Mouse (Mus musculus) lung, adult 2 months (tissue): ENCODE measurements around the gene Abcb5. TPM values are rescaled to one million over a fixed set of nuclear protein-coding genes. Genes with fewer than 3 reads are reported as not detected.

Source experiments
- DNase-seq: peaks from one replicate; pipeline ENCODE4 v3.0.0; 2022
- H3K4me1 ChIP-seq: fragments of 200-500 bp; 2 replicates; pipeline ENCODE4 v1.6.1; 2011; ENCODE audit warnings: low read length; ENCODE audit not compliant: control insufficient read depth, insufficient read depth
- H3K4me3 ChIP-seq: fragments of 200-500 bp; replicated peaks from 2 replicates; pipeline ENCODE3; 2011; ENCODE audit warnings: low read depth, mild to moderate bottlenecking, control low read depth, low read length; ENCODE audit errors: extremely low read depth
- CTCF ChIP-seq: fragments of 200-500 bp; IDR thresholded peaks from 2 replicates; pipeline ENCODE4 v1.5.1; 2011; ENCODE audit warnings: mild to moderate bottlenecking, low read length, control low read depth; ENCODE audit not compliant: insufficient read depth
- POLR2A ChIP-seq: fragments of 200-500 bp; IDR thresholded peaks from 2 replicates; pipeline ENCODE4 v1.6.1; 2011; ENCODE audit warnings: low read depth, mild to moderate bottlenecking, control low read depth, low read length, borderline replicate concordance; ENCODE audit errors: extremely low read depth
- WGBS: fragments of 180-500 bp; shearing (Covaris S2); methylation state at CpG from one replicate; pipeline ENCODE4 v1.1.7; 2018; 5-methylcytosine and 5-hydroxymethylcytosine counted together
- polyA plus RNA-seq: library from polyadenylated mRNA; depleted of rRNA; stranded (reverse); fragments of >200 nt; gene quantifications from 2 replicates; pipeline ENCODE4 v1.2.3, GENCODE M21; 2012; rRNA removed

Abcb5 gene
- polyA plus RNA-seq, 1 experiment: not detected

GRCm38 (mm10) chr12:118841971-118842550 lies 124.2 kb downstream of the Abcb5 start:
- TF ChIP-seq CTCF (no peak), POLR2A (no peak)
- WGBS: 14% methylated on average over 6 of the region's 6 CpGs
- no peak overlapping the region for H3K4me3 ChIP-seq
- peaks cover 4% of the 10 kb centered on the region for H3K4me1 ChIP-seq
- DNase-seq: no peak

- TF ChIP-seq CTCF (no peak), POLR2A (no peak)
These were observed 124.8 kb downstream of the Abcb5 start for GRCm38 (mm10) chr12:118841381-118841922.

GRCm38 (mm10) chr12:118840861-118841260 lies 125.4 kb downstream of the Abcb5 start:
- no peaks in the 10 kb centered on the region for H3K4me1 ChIP-seq
- no peak for DNase-seq
- H3K4me3 ChIP-seq: no peak overlapping the region
- no peak for TF ChIP-seq POLR2A
- TF ChIP-seq CTCF: no peak
- 5% methylated on average over 12 of the region's 12 CpGs for WGBS

More at GRCm38 (mm10) chr12:118841381-118841922, 124.8 kb downstream of the Abcb5 start:
- Histone ChIP-seq H3K4me3 (no peak overlapping the region), H3K4me1 (peaks cover 1% of the 10 kb centered on the region; the same call in 1 of the 2 replicates)
- WGBS: 9% methylated on average over 5 of the region's 5 CpGs
- DNase-seq: no peak

GRCm38 (mm10) chr12:118840301-118840700 lies 125.9 kb downstream of the Abcb5 start:
- no peak for TF ChIP-seq POLR2A
- TF ChIP-seq CTCF: no peak
- 8% methylated on average over 15 of the region's 15 CpGs for WGBS
- no peak overlapping the region for H3K4me3 ChIP-seq
- no peak for DNase-seq
- no peaks in the 10 kb centered on the region for H3K4me1 ChIP-seq

GRCm38 (mm10) chr12:118839398-118839797 lies 126.8 kb downstream of the Abcb5 start:
- no peak for DNase-seq
- TF ChIP-seq POLR2A: no peak
- TF ChIP-seq CTCF: no peak
- Histone ChIP-seq H3K4me3 (no peak overlapping the region), H3K4me1 (no peaks in the 10 kb centered on the region)
- 16% methylated on average over 5 of the region's 5 CpGs for WGBS

GRCm38 (mm10) chr12:118838260-118838659 lies 128.0 kb downstream of the Abcb5 start:
- TF ChIP-seq POLR2A: no peak
- TF ChIP-seq CTCF: no peak
- 11% methylated on average over 2 of the region's 2 CpGs for WGBS

GRCm38 (mm10) chr12:118837361-118837760 lies 128.9 kb downstream of the Abcb5 start:
- Histone ChIP-seq H3K4me3 (no peak overlapping the region), H3K4me1 (no peaks in the 10 kb centered on the region)

More at GRCm38 (mm10) chr12:118838260-118838659, 128.0 kb downstream of the Abcb5 start:
- no peaks in the 10 kb centered on the region for H3K4me1 ChIP-seq
- no peak overlapping the region for H3K4me3 ChIP-seq
- DNase-seq: no peak

GRCm38 (mm10) chr12:118836411-118837341 lies 129.5 kb downstream of the Abcb5 start:
- no peak overlapping the region for H3K4me3 ChIP-seq
- TF ChIP-seq POLR2A (no peak), CTCF (no peak)
- no peaks in the 10 kb centered on the region for H3K4me1 ChIP-seq
- DNase-seq: peak; percentile 11
- WGBS: 2% methylated on average over 72 of the region's 72 CpGs

More at GRCm38 (mm10) chr12:118837361-118837760, 128.9 kb downstream of the Abcb5 start:
- 5% methylated on average over 11 of the region's 11 CpGs for WGBS
- TF ChIP-seq CTCF: no peak
- TF ChIP-seq POLR2A: no peak
- DNase-seq: no peak

- Histone ChIP-seq H3K4me3 (no peak overlapping the region), H3K4me1 (no peaks in the 10 kb centered on the region)
- WGBS: 81% methylated on average over 6 of the region's 6 CpGs
- TF ChIP-seq CTCF (no peak), POLR2A (no peak)
- DNase-seq: no peak
These were observed 136.3 kb downstream of the Abcb5 start for GRCm38 (mm10) chr12:118829881-118830280.

Other genes starting within 250 kb of the Abcb5 start
- gene Sp8, start 120.1 kb downstream of the Abcb5 start, polyA plus RNA-seq: not detected in 2 replicates